Mouse (Mus musculus) spleen, adult 2 months (tissue): Measurements from ENCODE around the gene Cemip. TPM values are rescaled to one million over a fixed set of nuclear protein-coding genes. Genes with fewer than 3 reads are reported as not detected.

ENCODE experiments used
- DNase-seq, 2 experiments: peaks; one replicate each; pipeline versions ENCODE4 v3.0.0 to v3.0.0-alpha.2; 2012 to 2021; ENCODE audit warnings: low spot score in 2 of 2, low read depth in 1 of 2
- H3K27ac ChIP-seq: fragments of 200-500 bp; 2 replicates; pipeline ENCODE4 v1.5.1; 2012; ENCODE audit warnings: low read length, inconsistent platforms; ENCODE audit not compliant: insufficient read depth
- H3K27me3 ChIP-seq: fragments of 200-500 bp; 2 replicates; pipeline ENCODE4 v1.6.1; 2012; ENCODE audit warnings: mild to moderate bottlenecking, moderate library complexity, low read length, inconsistent platforms; ENCODE audit not compliant: control insufficient read depth, insufficient read depth
- H3K36me3 ChIP-seq: fragments of 200-500 bp; 2 replicates; pipeline ENCODE4 v1.6.1; 2012; ENCODE audit warnings: mild to moderate bottlenecking, low read length, inconsistent platforms; ENCODE audit not compliant: control insufficient read depth, insufficient read depth
- H3K4me1 ChIP-seq: fragments of 200-500 bp; 2 replicates; pipeline ENCODE4 v1.6.1; 2011; ENCODE audit warnings: inconsistent platforms; ENCODE audit not compliant: control insufficient read depth, insufficient read depth, insufficient read length
- H3K4me3 ChIP-seq: fragments of 200-500 bp; 2 replicates; pipeline ENCODE4 v1.5.1; 2011; ENCODE audit warnings: mild to moderate bottlenecking, inconsistent platforms; ENCODE audit not compliant: insufficient read depth, insufficient read length; ENCODE audit errors: extremely low read depth
- CTCF ChIP-seq: fragments of 200-500 bp; IDR thresholded peaks from 2 replicates; pipeline ENCODE4 v1.5.1; 2011; ENCODE audit warnings: mild to moderate bottlenecking, inconsistent platforms; ENCODE audit not compliant: insufficient read depth, insufficient read length, insufficient replicate concordance; ENCODE audit errors: extremely low read depth
- POLR2A ChIP-seq: fragments of 200-500 bp; IDR thresholded peaks from 2 replicates; pipeline ENCODE4 v1.6.1; 2011; ENCODE audit warnings: low read depth, low read length, inconsistent platforms
- WGBS: fragments of 180-500 bp; shearing (Covaris S2); methylation state at CpG from one replicate; pipeline ENCODE4 v1.1.7; 2018; 5-methylcytosine and 5-hydroxymethylcytosine counted together
- polyA plus RNA-seq: library from polyadenylated mRNA; depleted of rRNA; stranded (reverse); fragments of >200 nt; gene quantifications from 2 replicates; pipeline ENCODE4 v1.2.3, GENCODE M21; 2012

Cemip gene
- polyA plus RNA-seq, 1 experiment = 2.4 TPM

DNA sequence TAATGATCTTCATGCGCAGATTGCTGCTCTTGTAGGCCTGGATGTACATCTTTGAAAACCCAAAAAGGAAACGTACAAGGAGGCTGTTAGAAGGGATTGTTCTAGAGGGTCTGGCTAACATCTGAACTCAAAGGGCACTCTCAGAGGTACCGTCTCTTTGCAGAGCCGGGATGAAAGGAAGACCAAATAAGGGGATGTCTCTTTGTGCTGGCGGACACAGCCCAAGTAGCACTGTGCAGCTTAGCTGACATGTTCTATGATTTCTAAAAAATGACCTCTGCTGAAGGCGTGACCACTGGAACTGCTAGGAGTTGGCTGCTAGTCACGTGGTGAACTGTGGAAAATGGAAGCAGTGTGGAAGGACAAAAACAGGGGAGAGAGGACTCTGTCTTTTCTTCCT, 137.6 kb downstream of the Cemip start:
- H3K36me3 ChIP-seq = no peaks in the 10 kb centered on the region
- H3K4me1 ChIP-seq = no peaks in the 10 kb centered on the region
- 82% methylated on average over 7 of the region's 7 CpGs for WGBS

DNA sequence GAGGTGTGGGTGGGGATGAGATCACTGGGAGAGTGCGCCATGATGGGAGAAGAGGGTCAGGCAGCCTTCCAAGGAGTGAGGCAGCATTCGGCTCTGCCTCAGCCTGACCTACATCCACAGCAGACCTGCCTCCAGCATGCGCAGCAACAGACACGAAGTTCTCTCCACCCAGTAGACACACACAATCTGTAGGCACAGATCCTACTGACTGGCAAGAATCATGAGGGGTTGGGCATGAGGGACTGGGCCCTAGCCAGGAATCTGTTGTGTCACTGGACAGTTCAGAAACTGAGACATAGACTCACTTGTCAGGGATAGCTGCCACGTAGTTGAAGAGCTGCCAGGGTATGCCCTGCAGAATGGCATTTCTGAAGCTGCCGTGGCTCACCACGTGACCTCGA, 144.6 kb downstream of the Cemip start:
- WGBS = 87% methylated on average over 8 of the region's 8 CpGs
- no peaks in the 10 kb centered on the region for H3K4me1 ChIP-seq
- no peaks in the 10 kb centered on the region for H3K36me3 ChIP-seq
- H3K4me3 ChIP-seq = no peak overlapping the region
- DNase-seq = no peak
- no peak for TF ChIP-seq CTCF
- TF ChIP-seq POLR2A = no peak
- H3K27ac ChIP-seq = no peak overlapping the region
- no peaks in the 10 kb centered on the region for H3K27me3 ChIP-seq

More for the DNA sequence above, 137.6 kb downstream of the Cemip start:
- Histone ChIP-seq H3K4me3 (no peak overlapping the region), H3K27me3 (no peaks in the 10 kb centered on the region), H3K27ac (no peak overlapping the region)
- TF ChIP-seq CTCF = no peak
- TF ChIP-seq POLR2A = no peak
- DNase-seq = no peak

DNA sequence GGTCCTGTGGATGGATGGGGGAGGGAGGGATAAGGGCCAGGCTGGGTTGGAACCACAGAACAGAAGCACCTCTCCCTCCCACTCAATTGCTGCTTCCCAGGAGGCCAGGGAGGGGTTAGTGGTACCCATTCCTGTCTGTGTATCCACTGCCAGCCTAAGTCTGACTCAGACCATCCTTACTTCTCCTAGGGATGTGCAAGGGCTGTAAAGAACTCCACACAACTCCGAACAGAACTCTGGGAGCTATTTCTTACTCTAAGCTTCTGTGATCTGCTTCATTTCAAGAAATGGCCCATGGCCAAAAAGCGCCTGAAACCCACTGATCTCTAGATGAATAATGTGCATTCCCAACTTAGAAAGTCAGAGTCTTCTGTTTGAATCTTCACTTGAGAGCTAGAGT, 146.2 kb downstream of the Cemip start:
- H3K27ac ChIP-seq = no peak overlapping the region
- TF ChIP-seq CTCF = no peak
- TF ChIP-seq POLR2A = no peak
- WGBS = 76% methylated on average over 2 of the region's 2 CpGs
- no peak overlapping the region for H3K4me3 ChIP-seq
- no peaks in the 10 kb centered on the region for H3K4me1 ChIP-seq
- H3K36me3 ChIP-seq = no peaks in the 10 kb centered on the region
- DNase-seq = no peak
- no peaks in the 10 kb centered on the region for H3K27me3 ChIP-seq

GRCm38 (mm10) chr7:83939017-83939721, 147.1 kb downstream of the Cemip start:
- 70% methylated on average over 3 of the region's 3 CpGs for WGBS
- TF ChIP-seq CTCF = no peak
- TF ChIP-seq POLR2A = no peak
- no peaks in the 10 kb centered on the region for H3K27me3 ChIP-seq
- H3K4me3 ChIP-seq = no peak overlapping the region
- DNase-seq = no peak
- no peaks in the 10 kb centered on the region for H3K36me3 ChIP-seq
- no peaks in the 10 kb centered on the region for H3K4me1 ChIP-seq
- H3K27ac ChIP-seq = no peak overlapping the region

DNA sequence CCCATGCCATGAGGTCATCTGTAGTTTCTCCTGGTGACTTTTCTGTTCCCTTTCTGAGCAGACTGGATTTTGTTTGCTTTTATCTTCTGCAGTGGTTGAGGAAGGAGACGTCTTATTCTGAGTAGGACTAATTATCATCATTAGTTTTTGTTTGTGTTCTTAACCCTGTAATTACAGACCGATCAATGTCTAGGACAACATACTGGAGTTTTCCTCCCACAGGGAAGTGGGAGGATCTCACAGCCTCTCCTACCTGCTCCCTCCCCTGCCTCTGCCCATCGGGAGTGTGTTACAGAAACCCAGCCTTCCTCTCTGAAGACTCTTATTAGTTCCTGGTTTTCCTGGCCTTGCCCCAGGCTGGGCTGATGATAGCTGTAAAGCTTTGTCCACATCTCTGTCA, 164.7 kb downstream of the Cemip start:
- 54% methylated on average over 3 of the region's 3 CpGs for WGBS

GRCm38 (mm10) chr7:83920241-83920640, 166.1 kb downstream of the Cemip start:
- Histone ChIP-seq H3K4me3 (no peak overlapping the region), H3K36me3 (no peaks in the 10 kb centered on the region), H3K27ac (no peak overlapping the region), H3K27me3 (no peaks in the 10 kb centered on the region), H3K4me1 (no peaks in the 10 kb centered on the region)
- no peak for TF ChIP-seq POLR2A
- no peak for TF ChIP-seq CTCF
- no peak for DNase-seq
- 44% methylated on average over 4 of the region's 4 CpGs for WGBS

More for the DNA sequence above, 164.7 kb downstream of the Cemip start:
- Histone ChIP-seq H3K4me1 (no peaks in the 10 kb centered on the region), H3K27ac (no peak overlapping the region), H3K4me3 (no peak overlapping the region), H3K27me3 (no peaks in the 10 kb centered on the region), H3K36me3 (no peaks in the 10 kb centered on the region)
- DNase-seq = no peak
- TF ChIP-seq POLR2A (no peak), CTCF (no peak)

DNA sequence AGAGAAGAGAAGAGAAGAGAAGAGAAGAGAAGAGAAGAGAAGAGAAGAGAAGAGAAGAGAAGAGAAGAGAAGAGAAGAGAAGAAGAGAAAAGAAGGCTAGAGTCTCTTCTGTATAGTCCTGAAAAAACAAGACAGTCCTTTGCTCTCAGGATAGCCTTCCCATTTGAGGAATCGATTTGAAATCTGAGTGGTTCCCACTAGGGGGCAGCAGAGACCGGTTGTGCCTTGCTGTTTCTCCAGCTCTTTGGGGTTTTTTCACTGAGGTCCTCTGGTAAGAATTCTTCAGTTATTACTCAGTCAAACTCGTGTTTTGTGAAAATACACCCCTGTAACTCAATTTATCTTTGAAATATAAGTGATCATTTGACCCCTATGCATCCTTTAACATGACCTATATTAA, 171.7 kb downstream of the Cemip start:
- H3K27me3 ChIP-seq = no peaks in the 10 kb centered on the region
- no peak overlapping the region for H3K4me3 ChIP-seq
- H3K27ac ChIP-seq = no peak overlapping the region
- H3K4me1 ChIP-seq = no peaks in the 10 kb centered on the region
- 0% methylated on average over 3 of the region's 3 CpGs for WGBS
- H3K36me3 ChIP-seq = no peaks in the 10 kb centered on the region
- TF ChIP-seq POLR2A (no peak), CTCF (peak; percentile 73; the same call in 1 of the 2 replicates)
- peak; percentile 14 to 72 for DNase-seq
